Mouse (Mus musculus): ENCODE measurements around the gene Fmod.
A peak's percentile ranks its signal among the peaks of the same experiment; 100 is the strongest.

- TF ChIP-seq CTCF (IDR thresholded peaks at IDR 0.05): no peak
- TF ChIP-seq POLR2A (IDR thresholded peaks at IDR 0.05; ENCODE audit: insufficient read depth, low read depth, low read length): peak; percentile 45; the same call in 1 of the 2 replicates
These were observed 37.6 kb downstream of the Fmod start for GRCm38 (mm10) chr1:134074606-134075005.

Data from heart, adult 2 months (tissue).